Mouse (Mus musculus) A20 (cell line): ENCODE data around the gene Amdhd2.
"Not testable (repeated sequence)": the region's sequence is repeated elsewhere in the genome, so short reads cannot be mapped to it uniquely, and the experiment has no call there.

Experiments used
- DNase-seq: peaks from one replicate; pipeline ENCODE4 v3.0.0-alpha.2; 2011; ENCODE audit warnings: low read depth, low spot score

Gene Amdhd2

DNA sequence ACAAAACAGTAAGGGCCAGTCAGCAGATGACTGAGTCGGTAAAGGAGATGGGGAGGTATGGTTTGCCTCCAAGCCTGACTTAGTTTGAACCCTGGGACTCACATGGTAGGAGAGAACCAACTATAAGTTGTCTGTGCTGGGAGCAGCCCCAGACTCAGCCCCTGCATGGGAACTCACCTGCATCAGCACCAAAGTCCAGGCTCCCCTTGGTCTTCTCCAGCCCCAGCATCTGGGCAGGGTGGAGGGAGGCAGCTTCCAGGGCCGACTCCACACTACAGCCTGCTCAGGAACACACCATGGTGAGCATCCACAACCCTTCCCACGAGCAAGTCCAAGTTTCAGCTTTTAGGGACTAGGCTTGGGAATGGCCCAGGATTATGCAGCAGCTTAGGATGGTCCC lies 7.2 kb downstream of the Amdhd2 start:
- DNase-seq = no peak

DNA sequence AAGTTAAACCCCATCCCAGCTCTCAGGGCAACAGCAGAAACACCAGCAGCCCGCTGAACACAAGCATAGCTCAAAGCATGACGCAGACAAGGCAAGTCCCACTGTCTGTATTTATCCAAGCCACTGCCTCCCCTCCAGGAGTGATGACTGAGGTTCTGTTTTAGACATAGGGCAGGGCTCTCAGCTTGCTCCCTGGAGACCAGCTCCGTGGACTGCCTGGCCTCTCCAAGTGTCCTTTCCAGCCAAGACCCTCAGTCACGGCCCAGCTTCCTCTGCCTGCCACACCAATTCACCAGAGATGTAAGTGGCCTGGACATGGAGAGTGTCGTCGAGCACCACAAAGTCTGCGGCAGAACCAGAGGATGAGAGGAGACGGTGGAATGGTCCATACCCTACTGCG lies 7.8 kb downstream of the Amdhd2 start:
- DNase-seq = no peak

DNA sequence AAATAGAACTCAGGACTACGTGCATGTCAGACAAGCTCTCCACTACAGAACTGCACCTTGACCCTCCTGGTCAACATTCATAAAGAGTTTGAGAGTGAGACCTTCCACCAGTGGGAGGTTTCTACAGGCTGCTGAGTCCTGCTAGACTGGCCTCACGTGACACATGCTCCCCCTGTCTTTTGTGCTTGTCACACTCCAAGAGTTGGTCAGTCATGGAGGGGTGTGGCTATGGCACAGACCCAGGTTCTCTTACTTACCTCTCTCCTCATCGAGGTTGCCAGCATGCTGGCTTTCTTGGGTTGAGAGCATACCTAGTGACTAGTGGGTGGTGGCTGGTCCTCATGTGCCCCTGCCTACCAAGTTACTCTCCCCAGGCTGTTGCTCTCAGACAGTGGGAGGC lies 9.1 kb downstream of the Amdhd2 start:
- no peak for DNase-seq

DNA sequence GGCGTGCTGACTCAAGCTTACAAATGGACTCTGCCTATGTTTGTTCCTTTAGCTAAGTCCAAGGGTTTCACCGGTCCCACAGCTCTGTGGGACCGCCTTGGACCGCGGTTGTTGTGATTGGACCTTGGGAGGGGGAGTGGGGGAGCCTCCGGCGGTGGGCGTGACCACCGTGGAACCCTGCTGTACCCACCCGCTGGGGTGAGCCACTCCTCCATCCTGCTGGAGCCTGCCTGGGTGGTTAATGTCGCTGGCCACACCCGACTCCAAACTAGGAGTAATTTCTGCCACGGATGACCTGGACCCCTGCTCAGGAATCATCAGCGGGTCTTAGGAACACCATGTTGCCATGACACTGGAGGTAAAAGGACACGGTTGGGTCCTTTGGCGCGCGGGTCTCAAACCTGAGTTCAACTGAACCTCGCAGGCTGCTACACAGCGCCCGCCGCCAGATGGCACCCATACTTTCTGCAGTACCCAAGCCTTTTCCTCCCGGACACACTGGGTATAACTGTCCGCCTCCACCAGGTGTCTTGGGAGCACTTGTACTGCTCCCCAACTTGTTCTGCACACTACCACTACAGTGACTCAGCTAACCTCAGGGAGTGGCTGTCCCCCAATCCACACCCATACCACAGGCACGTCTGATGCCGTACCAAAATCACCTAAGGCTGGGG lies 11.5 kb downstream of the Amdhd2 start:
- peak; percentile 83 for DNase-seq

DNA sequence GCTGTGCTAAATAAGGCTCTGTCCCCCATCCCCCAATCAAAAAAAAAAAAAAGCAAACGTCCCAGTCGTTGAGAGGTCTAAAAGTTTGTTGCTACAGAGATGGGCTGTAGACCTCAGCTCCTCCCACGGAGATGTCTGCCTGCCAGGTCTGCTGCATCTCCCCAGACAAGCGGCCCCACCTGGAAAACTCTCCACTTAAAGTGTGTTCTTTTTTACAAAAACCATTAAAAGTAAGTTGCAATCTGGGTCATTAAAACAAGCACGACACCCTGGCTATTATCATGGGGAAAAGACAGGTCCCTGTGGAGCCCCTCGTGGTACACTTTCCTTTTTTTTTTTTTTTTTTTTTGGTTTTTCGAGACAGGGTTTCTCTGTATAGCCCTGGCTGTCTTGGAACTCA lies 12.2 kb downstream of the Amdhd2 start:
- no peak for DNase-seq

DNA sequence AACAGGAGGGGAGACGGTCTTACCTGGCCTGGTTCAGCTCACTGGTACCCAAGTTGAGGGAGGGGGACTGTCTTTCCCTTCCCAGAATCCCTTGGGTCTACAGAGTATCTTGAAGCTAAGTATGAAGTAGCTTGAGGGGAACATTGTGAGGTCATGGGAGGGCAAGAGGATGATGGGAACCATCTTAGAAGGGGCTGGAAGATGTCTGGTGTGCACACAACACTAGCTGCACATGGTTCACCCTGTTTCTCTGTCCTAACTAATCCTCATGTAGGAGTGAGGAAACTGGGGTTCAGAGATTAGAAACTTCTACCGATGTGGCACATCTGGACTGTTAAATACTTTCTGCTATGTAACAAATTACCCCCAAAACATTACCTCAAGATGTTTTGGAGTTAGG lies 12.7 kb downstream of the Amdhd2 start, which contains the start of gene Pdpk1:
Gene Pdpk1 (minus strand): TSS at position 101 of the 400 bp plus-strand sequence.
- no peak for DNase-seq

DNA sequence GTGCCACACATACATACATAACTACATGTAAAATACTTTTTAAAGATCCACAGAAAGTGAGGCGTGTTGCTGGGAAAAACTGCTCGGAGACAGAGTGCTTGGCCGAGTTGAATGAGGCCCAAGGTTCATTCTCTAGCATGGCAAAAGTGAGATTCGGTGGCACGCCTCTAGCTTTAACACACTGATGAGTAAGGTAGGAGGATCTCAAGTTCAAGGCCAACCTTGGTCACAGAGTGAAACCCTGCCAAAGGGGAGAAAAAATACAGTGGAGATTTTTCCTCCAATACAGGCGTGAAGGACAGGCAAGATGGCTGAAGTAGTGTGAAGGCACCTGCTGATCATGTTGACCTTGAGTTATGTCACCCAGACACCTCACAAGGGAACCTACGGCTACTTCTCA lies 14.1 kb downstream of the Amdhd2 start:
- no peak for DNase-seq

DNA sequence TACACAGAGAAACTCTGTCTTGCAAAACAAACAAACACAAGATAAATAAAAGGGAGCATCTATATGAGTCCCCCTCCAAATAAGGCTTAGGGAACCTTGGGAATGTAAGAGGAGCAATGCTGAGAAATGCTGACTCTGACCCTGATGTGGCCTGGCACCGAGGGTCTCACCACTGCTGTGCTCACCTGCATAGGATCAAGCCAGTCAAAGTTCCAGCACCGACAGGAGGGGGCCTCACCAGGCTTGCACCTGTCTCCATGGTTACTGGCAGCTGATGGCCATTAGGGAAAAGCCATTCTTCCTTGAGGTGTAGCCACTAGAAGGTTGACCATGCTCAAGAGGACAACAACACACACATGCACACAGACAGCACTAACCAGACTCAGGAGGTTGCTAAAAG lies 20.7 kb downstream of the Amdhd2 start:
- no peak for DNase-seq

DNA sequence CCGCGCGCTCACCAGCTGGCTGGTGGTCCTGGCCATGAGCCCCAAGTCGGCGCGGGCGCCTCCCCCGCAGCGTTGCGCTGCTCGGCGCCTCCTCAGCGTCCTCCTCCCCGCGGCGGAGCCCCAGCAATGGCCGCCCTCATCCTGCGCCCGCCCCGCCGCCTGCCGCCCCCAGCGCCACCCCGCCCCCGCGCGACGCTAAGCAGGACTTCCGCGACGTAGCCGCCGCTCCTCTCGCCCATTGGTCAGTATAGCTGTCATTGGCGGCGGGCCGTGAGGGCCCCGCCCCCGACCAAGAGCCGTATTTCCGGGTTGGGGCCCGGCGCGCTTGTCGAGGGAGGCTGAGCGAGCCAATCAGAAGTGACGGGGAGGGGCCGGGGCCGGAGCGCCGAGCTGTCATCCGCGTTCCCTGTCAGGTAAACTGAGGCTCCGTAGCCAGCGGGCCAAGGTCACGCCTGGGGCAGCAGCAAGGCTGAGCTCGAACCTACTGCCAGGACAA lies 22.1 kb downstream of the Amdhd2 start:
- DNase-seq = peak; percentile 98

DNA sequence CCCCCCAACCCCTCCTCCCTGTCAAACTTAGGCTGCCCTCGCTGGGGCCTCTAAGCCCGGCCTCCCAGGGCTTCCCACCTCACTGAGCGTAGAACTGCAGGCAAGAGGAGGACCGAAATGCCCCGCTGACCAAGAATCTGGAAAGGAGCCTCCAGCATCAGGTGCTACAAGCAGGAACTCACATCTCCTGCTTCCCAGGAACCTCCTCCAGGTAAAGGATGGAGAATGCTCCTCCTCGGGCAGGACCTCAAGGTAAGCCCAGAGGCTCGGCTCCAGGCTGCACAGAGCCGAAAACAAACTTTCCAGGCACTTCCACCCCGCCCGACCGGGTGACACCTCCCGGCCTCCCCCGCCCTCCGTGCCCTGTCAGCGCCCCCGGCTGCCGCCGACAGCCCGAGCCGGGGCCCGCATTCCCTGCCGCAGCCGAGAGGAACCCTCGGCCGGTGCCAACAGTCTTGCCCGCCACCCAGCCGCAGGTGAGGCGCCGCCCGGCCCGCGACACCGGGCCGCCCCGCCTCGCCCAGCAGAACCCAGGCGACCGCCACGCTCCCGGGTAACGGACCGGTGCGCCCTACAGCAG lies 22.6 kb downstream of the Amdhd2 start:
- peak; percentile 57 for DNase-seq

DNA sequence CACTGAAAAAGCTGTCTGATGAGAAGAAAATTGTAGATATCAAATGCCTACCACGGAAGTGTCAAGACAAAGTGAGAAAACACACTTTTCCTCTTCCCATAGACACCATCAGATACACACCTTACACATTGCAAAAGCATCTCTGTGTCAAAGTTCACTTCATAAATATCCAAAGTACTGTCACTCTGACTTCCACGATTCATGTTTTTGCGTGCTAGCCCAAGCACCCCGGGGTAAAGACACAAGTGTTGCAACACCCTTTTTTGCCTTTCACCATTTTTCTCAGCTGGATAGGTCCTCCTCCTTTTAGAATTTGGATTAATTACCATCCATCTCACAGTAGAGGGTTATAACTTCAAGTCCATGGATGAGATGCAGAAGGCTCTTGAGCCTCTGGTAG lies 23.6 kb downstream of the Amdhd2 start:
- no peak for DNase-seq

DNA sequence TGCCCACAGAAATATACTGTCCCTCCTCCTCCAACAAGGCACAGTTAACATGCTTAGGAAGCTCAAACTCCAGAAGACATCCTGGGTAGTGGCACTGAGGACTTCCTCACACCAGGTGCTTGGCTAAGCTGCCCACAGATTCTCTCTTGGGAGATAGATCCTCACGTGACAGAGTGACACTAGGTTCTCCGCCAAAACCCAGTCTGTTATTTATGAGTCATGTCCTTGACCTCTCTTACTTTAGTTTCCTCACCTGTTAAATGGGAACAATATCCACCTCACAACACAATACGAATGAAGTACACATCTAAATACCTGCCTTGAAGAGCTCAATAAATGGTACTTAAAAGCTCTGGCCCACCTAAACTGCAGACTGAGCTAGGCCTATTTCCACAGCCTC lies 24.3 kb downstream of the Amdhd2 start:
- peak; percentile 61 for DNase-seq

DNA sequence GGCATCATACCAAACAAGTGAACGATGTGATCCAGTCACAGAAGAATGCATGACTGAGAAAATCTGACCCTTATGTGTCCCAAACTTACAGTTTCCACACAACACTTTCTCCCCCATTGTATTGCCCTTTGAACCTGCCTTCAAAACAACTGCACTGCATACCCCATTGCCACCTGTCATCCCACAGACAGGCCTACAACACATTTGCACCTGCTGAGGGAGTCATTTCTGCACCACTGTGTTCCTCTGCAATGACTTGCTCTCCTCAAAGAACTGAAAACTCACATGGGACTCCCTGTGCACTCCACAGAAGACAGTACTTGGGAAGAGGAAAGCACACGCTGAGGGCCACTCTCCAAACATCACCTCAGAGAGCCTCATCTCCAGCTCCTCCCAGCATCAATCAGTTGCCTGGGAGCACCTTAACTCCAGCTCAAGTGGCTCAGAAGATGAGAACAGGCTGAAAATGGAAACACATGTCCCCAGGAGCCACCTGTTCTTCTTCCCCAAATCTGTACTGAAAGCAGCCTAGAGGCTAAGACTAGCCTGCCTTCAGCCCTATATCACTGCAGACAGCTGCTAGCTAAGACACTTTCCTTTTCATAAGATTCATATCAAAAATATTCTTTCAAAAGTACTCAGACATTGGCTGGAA lies 26.2 kb downstream of the Amdhd2 start:
- peak; percentile 92 for DNase-seq

DNA sequence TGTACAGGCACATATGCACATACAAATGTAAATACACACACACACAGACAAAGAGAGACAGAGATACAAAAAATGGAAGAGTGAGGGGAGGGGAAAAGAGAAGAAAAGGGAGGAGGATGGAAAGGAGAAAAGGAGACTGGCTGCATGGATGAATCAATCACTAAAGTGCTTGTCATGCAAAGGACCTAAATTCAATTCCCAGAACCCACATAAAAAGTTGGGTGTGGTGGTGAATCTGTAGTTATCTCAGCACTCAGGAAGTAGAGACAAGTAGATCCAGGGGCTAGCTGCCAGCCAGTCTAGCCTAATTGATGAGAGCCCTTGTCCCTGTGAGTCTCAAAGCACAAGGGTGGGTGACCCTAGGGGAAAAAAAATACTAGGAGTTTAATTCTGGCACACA lies 29.5 kb downstream of the Amdhd2 start:
- no peak for DNase-seq

DNA sequence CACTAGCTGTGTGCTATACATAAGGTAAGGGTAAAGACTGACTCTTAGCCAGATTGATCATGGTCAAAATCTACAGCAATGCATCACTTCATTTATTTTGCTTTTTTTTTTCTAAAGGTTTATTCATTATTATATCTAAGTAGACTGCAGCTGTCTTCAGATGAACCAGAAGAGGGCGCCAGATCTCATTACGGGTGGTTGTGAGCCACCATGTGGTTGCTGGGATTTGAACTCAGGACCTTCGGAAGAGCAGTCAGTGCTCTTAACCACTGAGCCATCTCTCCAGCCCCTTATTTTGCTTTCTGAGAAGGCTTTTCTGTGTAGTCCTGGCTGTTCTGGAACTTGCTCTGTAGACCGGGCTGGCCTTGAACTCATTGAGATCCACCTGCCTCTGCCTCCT lies 30.6 kb downstream of the Amdhd2 start:
- not testable (repeated sequence) for DNase-seq

DNA sequence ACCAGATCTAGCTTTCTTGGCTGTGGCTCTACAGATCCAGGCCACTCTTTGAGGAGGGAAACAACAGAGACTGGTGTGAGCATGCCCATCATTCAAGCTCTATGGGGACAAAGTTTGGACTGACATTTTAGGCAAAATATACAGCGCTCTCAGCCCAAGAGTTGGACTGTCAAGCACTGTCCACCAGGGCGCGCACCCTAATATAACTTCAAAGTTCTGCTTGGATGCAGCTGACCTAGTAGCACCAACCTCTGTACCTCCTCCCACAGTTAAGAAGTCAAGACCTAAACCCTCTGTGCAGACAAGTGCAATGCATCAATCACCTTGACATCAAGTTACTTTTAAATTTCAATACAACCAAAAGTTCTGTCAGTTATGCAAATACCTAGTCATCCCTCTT lies 32.0 kb downstream of the Amdhd2 start:
- DNase-seq = peak; percentile 75

DNA sequence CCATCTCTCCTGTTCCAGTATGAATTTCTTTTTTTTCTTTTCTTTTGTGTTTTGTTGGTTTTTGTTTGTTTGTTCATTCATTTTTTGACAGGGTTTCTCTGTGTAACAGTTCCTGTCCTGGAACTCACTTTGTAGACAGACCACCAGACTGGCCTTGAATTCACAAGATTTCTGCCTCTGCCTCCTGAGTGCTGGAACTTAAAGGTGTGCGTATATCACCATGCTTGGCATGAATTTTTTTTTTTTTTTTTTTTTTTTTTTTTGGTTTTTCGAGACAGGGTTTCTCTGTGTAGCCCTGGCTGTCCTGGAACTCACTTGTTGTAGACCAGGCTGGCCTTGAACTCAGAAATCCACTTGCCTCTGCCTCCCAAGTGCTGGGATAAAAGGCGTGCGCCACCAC lies 34.3 kb downstream of the Amdhd2 start:
- DNase-seq = not testable (repeated sequence)

DNA sequence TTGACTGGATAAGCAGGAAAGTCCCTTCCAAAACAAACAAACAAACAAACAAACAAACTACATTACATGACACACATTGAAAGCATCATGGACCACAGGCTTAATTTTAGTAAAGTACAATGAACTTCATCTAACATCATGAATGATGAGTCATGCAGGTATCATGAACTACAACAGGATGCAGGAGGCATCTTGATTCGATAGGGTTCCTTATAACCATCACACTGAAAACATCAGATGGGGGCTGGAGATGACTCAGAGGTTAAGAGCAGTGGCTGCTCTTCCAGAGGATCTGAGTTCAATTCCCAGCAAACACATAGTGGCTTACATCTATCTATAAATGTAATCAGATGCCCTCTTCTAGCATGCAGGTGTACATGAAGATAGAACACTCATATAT lies 36.0 kb downstream of the Amdhd2 start:
- no peak for DNase-seq

DNA sequence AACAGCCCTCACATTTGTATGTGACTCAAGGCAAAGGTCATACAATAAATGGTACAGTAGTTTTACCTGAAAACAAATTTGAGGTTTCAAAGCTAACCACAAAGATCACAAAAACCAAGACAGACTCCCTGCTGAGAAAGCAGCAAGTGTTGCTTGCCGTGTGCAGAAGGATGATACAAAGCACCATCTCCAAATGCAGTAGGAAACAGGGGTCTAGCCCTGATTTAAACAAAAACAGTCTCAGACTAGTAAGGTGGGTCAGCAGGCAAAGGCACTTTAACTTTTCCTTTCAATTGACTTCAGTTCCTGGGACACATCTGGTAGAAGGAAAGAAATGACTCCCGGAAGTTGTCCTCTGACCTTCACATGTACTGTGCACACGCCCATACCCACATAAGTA lies 36.8 kb downstream of the Amdhd2 start:
- peak; percentile 38 for DNase-seq

DNA sequence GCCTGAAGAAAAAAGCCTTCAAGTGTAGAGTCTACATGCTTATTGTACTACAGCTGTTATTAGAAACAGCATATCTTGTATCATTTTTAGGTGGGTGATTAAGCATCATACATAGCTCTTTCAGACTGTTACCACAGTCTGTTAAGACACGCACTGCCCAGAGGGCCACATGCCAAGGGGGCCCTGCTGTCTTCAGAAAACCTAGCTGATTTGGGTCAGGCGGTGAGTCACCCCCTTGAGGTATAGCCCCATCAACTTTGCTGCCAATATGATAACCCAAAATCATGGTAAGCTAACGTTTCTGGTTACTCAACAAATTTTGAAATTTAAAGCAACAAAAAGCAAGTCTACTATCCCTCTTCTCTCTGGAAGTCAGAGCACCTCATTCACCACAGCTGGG lies 44.1 kb downstream of the Amdhd2 start:
- no peak for DNase-seq

DNA sequence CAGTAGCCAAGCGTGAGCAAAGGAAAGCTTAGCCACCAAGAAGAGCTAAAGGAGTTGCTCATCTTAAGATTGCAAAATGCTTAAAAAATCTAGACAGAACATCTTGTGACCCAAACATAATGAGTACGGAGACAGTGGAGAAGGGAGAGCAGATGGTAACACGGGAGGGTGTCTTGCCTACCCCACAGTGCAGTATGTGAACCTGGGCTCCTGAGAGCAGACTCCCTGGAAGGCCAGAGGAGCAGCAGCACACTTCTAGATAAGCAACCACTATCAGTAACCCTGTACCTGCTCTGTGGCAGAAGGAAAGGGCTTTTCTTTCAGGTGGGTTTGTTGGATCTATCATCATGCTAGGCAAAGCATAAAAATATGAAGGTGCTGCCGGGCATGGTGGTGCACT lies 50.5 kb downstream of the Amdhd2 start:
- DNase-seq = no peak

DNA sequence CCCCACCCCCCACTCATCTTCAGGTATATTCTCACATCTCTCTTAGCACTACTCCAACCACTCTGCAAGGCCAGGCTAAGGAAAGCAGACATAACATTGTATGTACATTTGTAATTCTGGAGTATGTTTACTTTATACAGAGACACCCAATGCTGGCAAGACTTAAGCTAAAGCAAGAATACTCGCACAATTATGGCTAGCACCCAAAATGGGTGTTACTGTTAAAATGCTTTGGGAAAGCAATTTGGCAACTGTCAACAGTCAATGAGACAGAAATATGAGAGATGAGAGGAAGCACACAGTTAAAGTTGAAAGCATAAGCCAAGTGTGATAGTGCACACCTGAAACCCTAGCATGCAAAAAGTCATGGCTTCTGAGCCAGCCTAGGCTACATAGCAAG lies 52.3 kb downstream of the Amdhd2 start:
- DNase-seq = no peak

DNA sequence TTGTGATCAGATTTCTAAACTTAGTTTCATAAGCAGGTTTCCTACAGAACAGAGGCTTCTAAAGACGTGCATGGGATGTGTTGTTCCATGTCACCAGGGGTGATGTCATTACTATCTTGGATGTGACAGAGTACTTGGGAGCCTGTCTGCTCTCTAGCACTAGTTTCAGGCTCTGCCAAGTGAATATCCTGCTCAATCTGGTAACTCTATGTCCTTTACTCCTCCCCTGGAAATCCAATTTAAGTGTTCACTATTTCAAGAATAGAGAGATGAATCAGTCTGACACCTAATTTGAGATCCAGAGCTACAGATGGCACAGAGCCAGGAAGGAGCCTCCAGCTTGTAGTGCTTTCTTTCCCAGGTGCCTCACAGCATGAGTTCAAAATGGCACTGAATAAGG lies 54.7 kb downstream of the Amdhd2 start:
- DNase-seq = no peak
